ENCODE assay signal across 22 mouse cellular contexts in genomic region chr7:136933367-136933766, GRCm38 (mm10).
"Had no signal": no experiment of that assay in that cellular context is flagged by ENCODE, and none has a peak within 500 bp of the region (broad histone marks: within the 10 kb centered on the region; RNA-seq: fewer than 3 reads in every experiment).

No protein-coding gene starts in this region.

- H3K27ac ChIP-seq: hindbrain, embryonic 15.5 days; intestine, embryonic 15.5 days; kidney, postnatal 0 days; limb, embryonic 13.5 days; liver, embryonic 12.5 days; liver, embryonic 15.5 days; lung, embryonic 15.5 days; midbrain, embryonic 10.5 days; midbrain, embryonic 15.5 days; neural tube, embryonic 12.5 days; neural tube, embryonic 15.5 days; stomach, embryonic 15.5 days had no signal

- H3K27me3 ChIP-seq: hindbrain, embryonic 15.5 days; intestine, embryonic 15.5 days; liver, embryonic 12.5 days; liver, embryonic 15.5 days; lung, embryonic 15.5 days; megakaryocyte, embryonic 14.5 days; midbrain, embryonic 15.5 days; neural tube, embryonic 12.5 days; neural tube, embryonic 15.5 days; stomach, embryonic 15.5 days had no signal

- H3K36me3 ChIP-seq: hindbrain, embryonic 15.5 days; intestine, embryonic 15.5 days; limb, embryonic 10.5 days; limb, embryonic 13.5 days; liver, embryonic 15.5 days; lung, embryonic 15.5 days; midbrain, embryonic 10.5 days; midbrain, embryonic 15.5 days; neural tube, embryonic 12.5 days; neural tube, embryonic 15.5 days; stomach, embryonic 15.5 days had no signal

- H3K4me2 ChIP-seq: hindbrain, embryonic 15.5 days; intestine, embryonic 15.5 days; limb, embryonic 13.5 days; liver, embryonic 12.5 days; liver, embryonic 15.5 days; lung, embryonic 15.5 days; midbrain, embryonic 15.5 days; neural tube, embryonic 12.5 days; neural tube, embryonic 15.5 days; stomach, embryonic 15.5 days had no signal

- H3K4me1 ChIP-seq: hindbrain, embryonic 15.5 days; intestine, embryonic 15.5 days; liver, embryonic 12.5 days; liver, embryonic 15.5 days; lung, embryonic 15.5 days; neural tube, embryonic 12.5 days; stomach, embryonic 15.5 days had no signal

- H3K9ac ChIP-seq: hindbrain, embryonic 15.5 days; intestine, embryonic 15.5 days; limb, embryonic 13.5 days; liver, embryonic 12.5 days; liver, embryonic 15.5 days; lung, embryonic 15.5 days; midbrain, embryonic 15.5 days; neural tube, embryonic 12.5 days; neural tube, embryonic 15.5 days; stomach, embryonic 15.5 days had no signal

- ATAC-seq: intestine, embryonic 15.5 days; liver, embryonic 12.5 days; midbrain, embryonic 15.5 days had no signal

- DNase-seq: liver; lung, adult 18-20 months; lung, postnatal 10 days; lung, postnatal 36 days; retina, postnatal 1 day; right cerebral cortex, postnatal 25 days; spleen, adult 18-20 months; thymus, postnatal 25 days had no signal

- H3K9me3 ChIP-seq: hindbrain, embryonic 15.5 days; intestine, embryonic 15.5 days; limb, embryonic 13.5 days; liver, embryonic 12.5 days; liver, embryonic 15.5 days; lung, embryonic 15.5 days; midbrain, embryonic 10.5 days; midbrain, embryonic 15.5 days; neural tube, embryonic 12.5 days; neural tube, embryonic 15.5 days; stomach, embryonic 15.5 days had no signal

- H3K4me3 ChIP-seq: hindbrain, embryonic 15.5 days; intestine, embryonic 15.5 days; limb, embryonic 10.5 days; limb, embryonic 13.5 days; liver, embryonic 12.5 days; liver, embryonic 15.5 days; lung, embryonic 15.5 days; megakaryocyte, embryonic 14.5 days; midbrain, embryonic 10.5 days; midbrain, embryonic 15.5 days; neural tube, embryonic 12.5 days; neural tube, embryonic 15.5 days; stomach, embryonic 15.5 days had no signal
